Mouse (Mus musculus) erythroid progenitor cell, adult 5-6 weeks (primary cell): ENCODE results near the gene Tfrc. TPM values are rescaled to one million over a fixed set of nuclear protein-coding genes. Genes with fewer than 3 reads are reported as not detected.
A peak's percentile ranks its signal among the peaks of the same experiment; 100 is the strongest.

ENCODE experiments used
- ATAC-seq: replicated peaks from 2 replicates; pipeline ENCODE4 v1.8.0; 2016; ENCODE audit warnings: moderate number of reproducible peaks, mild to moderate bottlenecking, moderate TSS enrichment, inconsistent platforms; ENCODE audit not compliant: poor library complexity, low FRiP score, severe bottlenecking
- total RNA-seq, 2 experiments: library from RNA; stranded (forward) in 1 of 2; stranded (reverse) in 1 of 2; fragments of 150-400 nt in 1 of 2; fragments of 186-747, 209-891 nt in 1 of 2; gene quantifications; 2 replicates each; pipeline versions ENCODE4 v1.2.3 to v1.2.4; 2015 to 2017; ENCODE audit warnings: low replicate concordance in 2 of 2

Gene Tfrc
- total RNA-seq, 2 experiments from 2014 or later, result 2,141 to 2,513 TPM

DNA sequence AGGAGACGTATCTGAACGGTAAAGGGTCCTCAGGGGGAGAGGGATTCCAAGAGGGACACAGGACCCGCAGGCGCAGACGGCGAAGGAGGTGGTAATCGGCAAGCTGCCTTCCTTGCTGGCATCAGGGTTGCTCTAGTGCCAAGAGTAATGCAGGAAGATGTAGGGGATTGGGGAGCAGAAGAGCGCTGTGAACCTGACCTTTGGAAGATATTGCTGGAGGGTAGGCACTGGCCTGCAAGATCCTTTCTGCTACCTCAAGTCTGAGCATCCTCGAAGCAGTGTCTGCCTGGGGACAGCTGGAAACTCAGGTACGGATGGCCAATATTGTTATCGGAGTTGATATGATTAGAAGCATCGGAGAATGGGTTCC is 36.1 kb downstream of the Tfrc start:
- peak; percentile 25; the same call in 1 of the 2 replicates for ATAC-seq

- ATAC-seq, result peak; percentile 89
Measured at GRCm38 (mm10) chr16:32645361-32645914, 36.7 kb downstream of the Tfrc start.

GRCm38 (mm10) chr16:32646014-32646413 is 37.3 kb downstream of the Tfrc start:
- ATAC-seq, result peak; percentile 5; the same call in 1 of the 2 replicates

DNA sequence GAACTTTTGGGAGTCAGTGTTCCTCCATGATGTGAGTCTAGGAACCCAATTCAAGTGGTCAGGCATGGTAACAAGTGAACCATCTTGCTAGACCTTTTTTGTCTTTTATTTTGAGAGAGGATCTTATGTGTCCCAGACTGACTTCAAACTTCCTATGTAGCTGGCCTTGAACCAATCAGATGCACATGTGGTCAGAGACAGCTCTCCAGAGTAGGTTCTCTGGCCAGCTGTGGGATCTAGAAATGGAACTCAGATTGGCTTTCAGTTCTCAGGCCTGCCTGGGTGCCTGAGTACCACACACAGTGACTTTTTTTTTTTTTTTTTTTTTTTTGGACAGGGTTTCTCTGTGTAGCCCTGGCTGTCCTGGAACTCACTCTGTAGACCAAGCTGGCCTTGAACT is 39.0 kb downstream of the Tfrc start:
- no peak for ATAC-seq

DNA sequence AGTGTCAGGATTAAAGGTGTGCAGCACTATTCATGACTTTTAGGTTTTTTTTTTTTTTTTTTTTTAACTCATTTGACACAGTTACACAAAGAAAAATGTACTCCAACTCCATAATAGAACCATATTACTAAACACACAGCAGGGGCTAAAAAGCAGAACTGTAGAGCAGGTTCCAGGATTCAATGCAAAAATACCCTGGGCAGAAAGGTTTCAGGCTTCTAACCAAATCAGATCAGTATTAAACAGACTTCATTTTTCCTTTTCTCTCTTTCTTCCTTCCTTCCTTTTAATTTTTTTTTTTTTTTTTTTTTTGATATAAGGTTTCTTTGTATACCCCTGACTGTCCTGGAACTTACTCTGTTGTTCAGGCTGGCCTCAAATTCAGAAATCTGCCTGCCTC is 41.7 kb downstream of the Tfrc start:
- ATAC-seq, result no peak

DNA sequence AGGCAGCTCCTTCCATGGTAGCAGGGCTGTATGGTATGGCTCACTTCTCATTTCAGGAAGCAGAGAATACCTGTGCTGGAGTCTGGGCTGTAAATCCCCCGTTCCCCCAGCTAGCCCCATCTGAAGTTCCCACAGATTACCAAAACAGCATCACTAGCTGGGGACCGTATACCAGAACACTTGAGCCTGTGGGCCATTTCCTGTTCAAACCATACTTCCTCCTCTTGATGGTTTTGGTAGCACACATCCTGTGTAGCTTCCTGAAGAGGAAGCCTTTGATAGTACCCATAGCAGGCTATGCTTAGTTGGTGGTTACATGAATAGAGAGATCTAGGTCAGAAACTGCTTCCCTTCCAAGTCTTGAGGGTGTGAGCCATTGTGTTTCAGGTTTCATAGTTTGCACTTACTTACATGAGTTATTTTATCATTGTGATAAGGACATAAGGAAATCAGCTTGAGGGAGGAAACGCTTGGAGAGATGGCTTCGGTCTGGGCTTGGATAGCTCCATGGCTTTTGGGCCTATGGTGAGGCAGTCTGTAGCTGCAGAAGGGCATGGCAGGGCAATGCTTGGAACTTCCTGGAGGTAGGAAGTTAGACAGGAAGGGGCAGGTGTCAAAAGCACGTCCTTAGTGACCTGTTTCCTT is 42.4 kb downstream of the Tfrc start:
- ATAC-seq, result no peak

DNA sequence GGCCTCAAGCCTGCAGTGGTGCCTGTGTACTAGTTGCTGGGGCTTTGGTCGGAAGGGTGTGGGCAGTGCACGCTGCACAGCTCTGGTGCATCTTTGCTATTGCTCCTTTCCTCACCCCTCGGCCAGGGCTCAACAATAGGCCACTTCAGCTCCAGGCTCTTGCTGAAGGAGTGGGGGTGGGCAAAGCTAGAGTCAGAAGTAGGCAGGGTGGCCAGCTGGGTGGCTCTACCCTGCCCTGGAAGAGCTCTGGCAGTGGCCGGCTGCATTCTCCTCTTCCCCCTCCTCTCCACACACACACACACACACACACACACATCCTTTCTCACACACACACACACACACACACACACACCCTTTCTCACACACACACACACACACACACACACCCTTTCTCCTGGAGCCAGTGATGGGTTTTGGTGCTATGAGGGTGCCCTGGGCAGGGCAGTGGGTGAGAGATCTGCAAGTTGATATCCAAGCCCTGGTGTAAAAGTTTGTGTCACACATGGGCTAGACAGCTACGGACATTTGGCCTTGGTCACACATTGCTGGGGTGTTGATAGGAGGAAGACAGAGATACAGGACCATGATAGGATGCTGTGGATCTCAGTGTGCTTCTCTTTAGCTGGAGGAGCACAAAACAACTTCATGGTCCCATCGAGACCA is 45.5 kb downstream of the Tfrc start:
- ATAC-seq, result no peak

- ATAC-seq, result no peak
Measured at GRCm38 (mm10) chr16:32655534-32655933, 46.8 kb downstream of the Tfrc start.

- ATAC-seq, result no peak
Measured at GRCm38 (mm10) chr16:32656321-32656720, 47.6 kb downstream of the Tfrc start.

GRCm38 (mm10) chr16:32656794-32657193 is 48.1 kb downstream of the Tfrc start:
- no peak for ATAC-seq

- ATAC-seq, result no peak
Measured at GRCm38 (mm10) chr16:32657498-32658250, 49.0 kb downstream of the Tfrc start.

DNA sequence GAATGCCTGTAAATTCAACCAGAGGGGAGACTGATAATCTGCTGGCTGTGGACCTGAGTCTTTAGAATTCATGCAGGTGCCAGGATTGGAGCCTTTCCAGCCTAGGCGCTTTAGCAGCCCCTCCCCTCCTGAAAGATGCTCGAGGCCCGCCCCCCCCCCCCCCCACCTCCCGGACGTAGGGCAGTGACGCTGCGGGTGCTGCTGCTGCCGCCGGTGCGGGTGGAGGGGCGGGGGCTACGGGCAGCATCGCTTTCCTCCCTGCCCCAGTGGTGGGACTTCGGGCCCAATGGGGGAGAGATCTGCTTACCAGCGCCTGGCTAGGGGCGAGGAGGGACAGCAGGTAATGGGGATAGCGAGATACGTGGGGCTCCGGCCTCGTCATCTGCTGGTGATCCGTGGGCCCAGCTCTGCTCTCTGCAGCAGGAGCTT is 50.0 kb downstream of the Tfrc start:
- ATAC-seq, result 0 out of 2 replicates have a peak, but pooled peaks have one; percentile 22

DNA sequence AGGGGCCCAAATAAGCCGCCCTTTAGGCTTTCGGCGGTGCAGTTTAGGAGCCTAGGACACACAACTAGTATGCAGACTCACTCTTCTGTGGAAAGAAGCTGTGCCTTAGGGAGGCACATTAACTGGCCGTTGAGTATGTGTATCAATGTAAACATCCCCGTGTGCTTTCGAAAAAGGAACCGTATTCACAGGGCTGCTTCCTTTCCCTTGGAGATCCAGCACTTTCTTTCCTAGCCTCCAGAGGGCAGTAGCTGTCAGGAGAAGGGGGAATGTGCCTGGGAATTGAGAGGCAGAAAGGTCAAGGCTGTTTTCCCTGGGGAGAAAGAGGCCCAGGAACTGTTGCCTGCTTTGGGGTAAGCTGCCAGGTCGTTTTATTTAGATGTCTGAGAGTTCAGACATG is 50.7 kb downstream of the Tfrc start:
- ATAC-seq, result peak; percentile 70

DNA sequence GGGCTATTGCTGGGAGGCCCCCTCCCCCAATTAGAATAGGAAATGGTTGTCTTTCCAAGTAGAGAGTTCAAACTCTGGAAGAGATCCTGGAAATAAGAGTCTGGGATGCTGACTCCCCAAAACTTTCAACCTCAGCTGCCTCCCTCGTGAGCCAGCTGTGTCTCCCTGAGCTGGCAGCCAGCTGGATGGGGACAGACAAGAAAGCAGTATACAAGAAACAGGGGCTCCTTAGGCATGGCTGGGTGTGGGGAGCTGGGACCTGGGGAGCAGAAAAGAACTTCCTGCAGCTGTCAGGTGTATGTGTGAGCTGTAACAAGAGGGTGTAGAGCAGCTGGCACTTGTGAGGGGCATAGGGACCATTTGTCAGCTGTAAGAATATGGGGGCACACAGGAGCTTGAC is 51.4 kb downstream of the Tfrc start:
- no peak for ATAC-seq

DNA sequence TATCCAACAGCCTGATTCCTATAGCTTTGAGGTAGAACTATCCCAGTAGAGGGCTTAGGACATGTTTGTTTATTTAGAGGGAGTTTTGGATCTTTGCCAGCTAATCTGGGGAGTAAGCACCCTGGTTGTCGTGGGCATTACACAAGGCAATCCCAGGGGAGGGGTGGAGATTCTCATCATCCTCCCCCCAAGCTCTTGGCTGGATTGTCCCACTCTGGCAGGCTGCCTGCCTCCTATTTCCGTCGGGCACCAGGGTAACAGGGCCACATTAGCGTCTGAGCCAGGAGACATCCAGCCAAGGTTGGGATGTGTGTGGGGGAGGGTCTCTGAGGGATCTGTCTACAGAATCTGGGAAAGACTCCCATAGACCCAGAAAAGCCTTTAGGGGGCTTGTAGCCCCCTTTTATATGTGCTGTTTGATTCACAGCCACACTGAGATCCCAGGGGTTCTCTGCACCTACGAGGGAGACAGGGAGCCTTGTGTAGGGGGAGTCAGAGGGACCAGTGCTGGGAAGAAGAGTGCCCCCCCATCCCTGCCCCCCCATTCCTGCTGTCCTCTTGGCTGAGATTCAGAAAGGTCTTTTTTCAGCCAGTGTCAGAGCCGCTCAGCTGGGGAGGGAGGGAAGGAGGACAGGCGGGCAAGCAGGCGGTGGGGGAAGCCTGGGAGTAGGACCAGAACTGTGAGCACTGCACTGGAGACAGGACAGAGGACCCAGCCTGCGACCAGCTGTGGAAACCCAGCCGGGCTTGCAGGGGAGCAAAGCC is 52.0 kb downstream of the Tfrc start:
- no peak for ATAC-seq

DNA sequence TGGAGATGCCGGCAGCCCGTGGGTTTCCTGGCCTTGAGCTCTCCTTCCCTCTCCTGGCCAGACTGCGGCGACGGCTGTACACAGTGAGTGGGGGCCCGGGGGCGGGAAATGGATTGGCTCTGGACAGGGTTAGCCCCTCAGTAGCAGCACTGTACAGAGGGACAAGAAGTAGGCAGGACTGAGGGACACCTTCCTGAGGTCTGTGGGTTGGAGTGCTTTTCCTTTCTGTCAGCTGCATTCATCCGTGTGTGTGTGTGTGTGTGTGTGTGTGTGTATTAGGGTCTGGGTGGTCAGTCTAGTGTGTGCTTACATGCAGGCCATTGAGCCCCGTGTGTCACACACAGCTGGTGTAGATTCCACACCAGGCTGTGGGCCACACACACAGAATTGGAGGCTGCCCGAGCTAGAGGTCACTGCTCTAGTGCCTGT is 52.8 kb downstream of the Tfrc start:
- ATAC-seq, result no peak

GRCm38 (mm10) chr16:32662372-32662771 is 53.7 kb downstream of the Tfrc start:
- ATAC-seq, result no peak

GRCm38 (mm10) chr16:32663231-32663858 is 54.6 kb downstream of the Tfrc start:
- ATAC-seq, result no peak

- peak; percentile 48 for ATAC-seq
Measured at GRCm38 (mm10) chr16:32664211-32664610, 55.5 kb downstream of the Tfrc start.
